Mouse (Mus musculus) neutrophil, adult 5-6 weeks (primary cell): ENCODE results near the gene Zdhhc19. TPM values are rescaled to one million over a fixed set of nuclear protein-coding genes. Genes with fewer than 3 reads are reported as not detected.

Experiments
- ATAC-seq: fragments of 151-379, 151-347 bp; 2 replicates; pipeline ENCODE4 v1.8.0; 2017; ENCODE audit warnings: mild to moderate bottlenecking, moderate TSS enrichment; ENCODE audit not compliant: insufficient number of reproducible peaks, poor library complexity, low FRiP score, severe bottlenecking; ENCODE audit errors: extremely low read depth
- total RNA-seq: library from RNA; stranded (forward); fragments of 200-1000 nt; gene quantifications from 2 replicates; pipeline ENCODE4 v1.2.3, GENCODE M21; 2017

Zdhhc19 gene
- total RNA-seq, 1 experiment from 2014 or later, result not detected

GRCm38 (mm10) chr16:32594701-32595100 lies 98.6 kb downstream of the Zdhhc19 start:
- ATAC-seq, result no peak

- ATAC-seq, result peak; percentile 46; the same call in 1 of the 2 replicates
Measured at GRCm38 (mm10) chr16:32595142-32595855, 99.2 kb downstream of the Zdhhc19 start.

- no peak for ATAC-seq
Measured at GRCm38 (mm10) chr16:32597909-32598381, 101.9 kb downstream of the Zdhhc19 start.

DNA sequence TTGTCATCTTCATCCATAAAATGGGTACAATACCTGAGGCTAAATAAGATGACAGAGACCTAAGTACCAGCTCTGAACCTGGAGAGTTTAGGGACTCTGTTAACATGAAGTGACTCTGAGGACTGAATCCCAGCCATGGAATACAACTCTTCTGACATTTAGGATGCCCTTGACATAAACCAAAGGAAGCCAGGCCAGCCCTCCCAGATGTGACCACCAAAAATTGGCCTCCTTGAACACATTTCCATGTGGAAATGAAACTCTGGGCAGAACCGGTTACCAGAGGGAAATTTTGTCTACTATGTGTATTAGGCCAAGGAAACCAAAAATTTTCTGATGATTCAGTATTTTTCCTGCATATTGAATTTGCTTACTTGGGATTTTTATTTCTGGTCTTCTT lies 103.1 kb downstream of the Zdhhc19 start:
- no peak for ATAC-seq

GRCm38 (mm10) chr16:32602193-32602685 lies 106.2 kb downstream of the Zdhhc19 start:
- no peak for ATAC-seq

DNA sequence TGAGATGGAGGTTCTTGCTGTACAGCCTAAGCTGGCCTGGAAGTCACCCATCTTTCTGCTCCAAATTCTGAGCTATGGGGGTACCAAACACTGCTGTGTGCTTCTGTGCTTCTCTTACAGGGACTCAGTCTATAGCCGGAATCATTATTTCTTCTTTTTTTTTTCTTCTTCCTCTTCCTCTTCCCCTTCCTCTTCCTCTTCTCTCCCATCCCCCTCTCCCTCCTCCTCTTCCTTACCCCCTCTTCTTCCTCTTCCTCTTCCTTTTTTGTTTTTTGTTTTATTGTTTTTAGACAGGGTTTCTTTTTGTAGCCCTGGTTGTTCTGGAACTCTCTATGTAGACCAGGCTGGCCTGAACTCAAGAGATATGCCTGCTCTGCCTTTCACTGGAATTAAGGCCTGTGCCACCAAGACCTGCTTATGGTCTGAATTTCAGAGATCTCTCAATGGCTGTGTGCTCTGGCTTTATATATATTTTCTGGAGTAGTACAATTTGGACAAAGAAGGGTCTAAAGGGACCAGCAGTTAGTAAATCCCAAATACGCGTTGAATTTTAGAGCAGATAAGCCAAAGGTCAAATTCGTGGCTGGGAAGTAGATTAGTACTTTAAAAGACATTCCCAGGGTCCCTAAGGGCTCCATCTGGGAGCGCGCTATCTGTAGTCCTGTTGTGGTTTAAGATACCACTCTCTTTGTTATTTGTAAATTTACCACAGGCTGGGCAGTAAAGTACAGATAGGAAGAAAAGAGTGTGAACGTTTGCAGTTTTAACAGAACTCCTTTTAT lies 111.7 kb downstream of the Zdhhc19 start:
- no peak for ATAC-seq

DNA sequence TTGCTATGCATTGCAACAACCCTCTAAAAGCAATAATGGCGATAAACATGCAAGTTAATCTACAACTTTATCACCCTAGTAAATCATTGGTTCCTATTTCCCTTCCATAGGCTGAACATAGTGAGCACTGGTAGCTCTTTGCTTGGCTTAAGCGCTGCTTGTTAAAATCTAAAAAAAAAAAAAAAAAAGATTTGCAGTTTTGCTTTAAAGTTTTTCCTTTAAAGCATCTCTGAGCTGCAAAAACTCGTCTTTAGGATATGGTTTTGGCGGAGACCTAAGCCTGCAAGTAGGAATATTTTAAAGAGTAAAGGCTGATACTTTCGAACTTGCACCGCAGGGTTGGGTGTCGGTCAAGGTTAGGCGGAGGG lies 112.3 kb downstream of the Zdhhc19 start:
- no peak for ATAC-seq

DNA sequence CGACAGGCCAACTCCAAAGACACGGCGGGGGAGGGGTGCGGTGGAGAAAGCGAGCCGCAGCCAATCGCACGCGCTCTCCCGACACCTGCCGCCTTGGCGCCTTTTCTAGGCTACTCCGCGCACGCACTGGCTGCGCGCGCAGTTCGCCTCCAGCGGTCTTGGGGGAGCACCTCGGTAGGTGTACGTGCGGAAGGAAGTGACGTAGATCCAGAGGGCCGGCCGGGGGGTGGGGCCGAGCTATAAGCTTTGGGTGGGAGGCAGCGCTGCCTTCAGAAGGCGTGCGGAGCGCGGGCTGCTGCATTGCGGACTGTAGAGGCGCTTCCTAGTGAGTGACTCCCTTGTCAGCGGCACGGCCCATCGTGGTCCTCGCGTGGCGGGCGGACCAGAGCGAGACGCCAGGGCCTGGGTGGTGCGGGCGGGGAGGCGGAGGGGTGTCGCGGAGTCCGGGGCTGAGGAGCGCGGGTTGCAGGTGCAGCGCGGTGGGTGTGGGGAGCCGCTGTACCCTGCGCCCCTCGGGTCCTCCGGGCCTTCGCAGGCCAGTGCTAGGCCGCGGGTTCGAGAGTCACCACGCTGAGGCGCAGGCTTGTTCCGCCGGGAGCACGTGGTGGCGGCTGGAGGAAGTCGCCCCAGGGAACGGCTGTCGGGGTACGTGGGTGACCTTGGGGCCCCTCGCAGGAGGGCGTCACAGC lies 112.8 kb downstream of the Zdhhc19 start, which contains the start of gene Tfrc:
Tfrc (plus strand) TSS at position 209 of the 689 bp plus-strand sequence.
- ATAC-seq, result peak; percentile 96

- ATAC-seq, result no peak
Measured at GRCm38 (mm10) chr16:32609401-32609779, 113.3 kb downstream of the Zdhhc19 start.

GRCm38 (mm10) chr16:32610460-32611255 lies 114.6 kb downstream of the Zdhhc19 start:
- no peak for ATAC-seq

Other genes with a start within 250 kb of the Zdhhc19 start
- gene Fbxo45, start 249.1 kb upstream of the Zdhhc19 start, total RNA-seq, result 13.9 and 15.0 TPM in 2 replicates
- gene Wdr53, start 249.0 kb upstream of the Zdhhc19 start, total RNA-seq, result 18.7 and 19.7 TPM in 2 replicates
- not detected in 2 replicates for gene Smco1, start 224.8 kb upstream of the Zdhhc19 start, total RNA-seq
- 18.4 and 22.1 TPM in 2 replicates for gene Rnf168, start 218.8 kb upstream of the Zdhhc19 start, total RNA-seq
- gene Ubxn7, start 164.0 kb upstream of the Zdhhc19 start, total RNA-seq, result 64.1 and 68.0 TPM in 2 replicates
- gene Tm4sf19, start 95.8 kb upstream of the Zdhhc19 start, total RNA-seq, result not detected in 2 replicates
- gene Tctex1d2, start 76.6 kb upstream of the Zdhhc19 start, total RNA-seq, result 44.0 and 46.0 TPM in 2 replicates
- 65.5 and 66.3 TPM in 2 replicates for gene Pcyt1a, start 65.3 kb upstream of the Zdhhc19 start, total RNA-seq
- 0.37 TPM in 1 of 2 replicates, not detected in the other for gene Slc51a, start 8.4 kb upstream of the Zdhhc19 start, total RNA-seq
- 60.2 and 66.8 TPM in 2 replicates for gene Tfrc, start 112.7 kb downstream of the Zdhhc19 start, total RNA-seq
- 26.4 and 29.8 TPM in 2 replicates for gene Tnk2, start 147.6 kb downstream of the Zdhhc19 start, total RNA-seq
- 11.8 and 14.4 TPM in 2 replicates for gene Muc4, start 239.6 kb downstream of the Zdhhc19 start, total RNA-seq